Mouse (Mus musculus) intestine, postnatal 0 days (tissue): ENCODE results near the gene Pitpnb. TPM values are rescaled to one million over a fixed set of nuclear protein-coding genes. Genes with fewer than 3 reads are reported as not detected.
A peak's percentile ranks its signal among the peaks of the same experiment; 100 is the strongest.

Source experiments
- ATAC-seq: fragments of 200-750 bp; cut with Nextera tagmentation; 2 replicates; pipeline ENCODE4 v1.8.0; 2017; ENCODE audit warnings: mild to moderate bottlenecking, moderate TSS enrichment, moderate library complexity
- H3K27ac ChIP-seq: fragments of 300-500 bp; sonication (generic); 2 replicates; pipeline ENCODE4 v1.5.1; 2014; ENCODE audit warnings: mild to moderate bottlenecking, low read depth, low read length, moderate library complexity
- H3K27me3 ChIP-seq: fragments of 300-500 bp; sonication (generic); replicated peaks from 2 replicates; pipeline ENCODE4 v1.6.1; 2014; ENCODE audit warnings: low read length, mixed read lengths; ENCODE audit not compliant: control insufficient read depth, insufficient read depth
- H3K36me3 ChIP-seq: fragments of 300-500 bp; sonication (generic); 2 replicates; pipeline ENCODE4 v1.6.1; 2014; ENCODE audit warnings: mild to moderate bottlenecking, moderate library complexity; ENCODE audit not compliant: control insufficient read depth, insufficient read depth
- H3K4me1 ChIP-seq: fragments of 300-500 bp; sonication (generic); replicated peaks from 2 replicates; pipeline ENCODE4 v1.6.1; 2014; ENCODE audit warnings: antibody characterized with exemption, low read length, mixed read lengths; ENCODE audit not compliant: control insufficient read depth, insufficient read depth
- H3K4me2 ChIP-seq: fragments of 300-500 bp; sonication (generic); replicated peaks from 2 replicates; pipeline ENCODE4 v1.6.1; 2014; ENCODE audit warnings: low read depth, mild to moderate bottlenecking, moderate library complexity
- H3K4me3 ChIP-seq: fragments of 300-500 bp; sonication (generic); 2 replicates; pipeline ENCODE4 v1.5.1; 2014; ENCODE audit warnings: low read depth, low read length
- H3K9ac ChIP-seq: fragments of 300-500 bp; sonication (generic); 2 replicates; pipeline ENCODE4 v1.6.1; 2014; ENCODE audit warnings: mild to moderate bottlenecking, low read depth, low read length
- H3K9me3 ChIP-seq: fragments of 300-500 bp; sonication (generic); 2 replicates; pipeline ENCODE4 v1.6.1; 2016; ENCODE audit warnings: mixed run types; ENCODE audit not compliant: control insufficient read depth
- CTCF ChIP-seq: sonication (generic); IDR thresholded peaks from 2 replicates; pipeline ENCODE4 v1.5.1; 2016; ENCODE audit warnings: low read depth, mild to moderate bottlenecking, control low read depth, antibody characterized with exemption, moderate library complexity
- WGBS: fragments of 180-500 bp; shearing (Covaris S2); extraction: QIAGEN DNeasy Blood & Tissue Kit; methylation state at CpG from one replicate; pipeline ENCODE4 v1.1.7; 2014; 5-methylcytosine and 5-hydroxymethylcytosine counted together
- polyA plus RNA-seq: library from polyadenylated mRNA; unstranded; fragments of >200 nt; fragmentation: Nextera tagmentation; extraction: Ambion mirVana; gene quantifications from 2 replicates; pipeline ENCODE4 v1.2.1, GENCODE M21; 2015

The Pitpnb gene
- polyA plus RNA-seq: 42.9 and 44.0 TPM in 2 replicates

- Histone ChIP-seq H3K27me3 (no peaks in the 10 kb centered on the region), H3K4me1 (no peaks in the 10 kb centered on the region; the same call in 1 of the 2 replicates), H3K4me3 (peak within 1 kb of the TSS; percentile 95), H3K36me3 (no peaks in the 10 kb centered on the region; the same call in 1 of the 2 replicates), H3K9ac (peak within 1 kb of the TSS; percentile 93), H3K4me2 (peak within 1 kb of the TSS; percentile 78), H3K27ac (peak within 1 kb of the TSS; percentile 57; the same call in 1 of the 2 replicates), H3K9me3 (no peaks in the 10 kb centered on the region)
- under 1% methylated on average over 77 of the region's 78 CpGs for WGBS
- peak; percentile 43; the same call in 1 of the 2 replicates for TF ChIP-seq CTCF
- peak; percentile 98 for ATAC-seq
Observed at GRCm38 (mm10) chr5:111330417-111331098, at the start of gene Pitpnb. Pitpnb (plus strand) TSS chr5:111330763.

GRCm38 (mm10) chr5:111284420-111285175 is 46.0 kb upstream of the Pitpnb start:
- Histone ChIP-seq H3K27me3 (no peaks in the 10 kb centered on the region), H3K4me1 (no peaks in the 10 kb centered on the region), H3K4me2 (no peak overlapping the region), H3K4me3 (no peak overlapping the region), H3K9ac (no peak overlapping the region), H3K27ac (no peak overlapping the region), H3K36me3 (peaks cover 24% of the 10 kb centered on the region), H3K9me3 (no peaks in the 10 kb centered on the region)
- TF ChIP-seq CTCF: no peak
- 85% methylated on average over 19 of the region's 19 CpGs for WGBS
- no peak for ATAC-seq

GRCm38 (mm10) chr5:111287571-111287970 is 43.0 kb upstream of the Pitpnb start:
- H3K27me3 ChIP-seq: no peaks in the 10 kb centered on the region
- H3K27ac ChIP-seq: no peak overlapping the region
- peaks cover 17% of the 10 kb centered on the region for H3K36me3 ChIP-seq
- no peaks in the 10 kb centered on the region for H3K9me3 ChIP-seq
- WGBS: 92% methylated on average over 4 of the region's 5 CpGs
- no peak overlapping the region for H3K4me2 ChIP-seq
- no peak for ATAC-seq
- H3K9ac ChIP-seq: no peak overlapping the region
- no peaks in the 10 kb centered on the region for H3K4me1 ChIP-seq
- no peak overlapping the region for H3K4me3 ChIP-seq
- TF ChIP-seq CTCF: no peak

GRCm38 (mm10) chr5:111288486-111288885 is 42.1 kb upstream of the Pitpnb start:
- no peak for ATAC-seq
- Histone ChIP-seq H3K9me3 (no peaks in the 10 kb centered on the region), H3K27ac (no peak overlapping the region), H3K9ac (no peak overlapping the region), H3K4me3 (no peak overlapping the region), H3K27me3 (no peaks in the 10 kb centered on the region), H3K36me3 (peaks cover 17% of the 10 kb centered on the region), H3K4me2 (no peak overlapping the region), H3K4me1 (no peaks in the 10 kb centered on the region)
- TF ChIP-seq CTCF: no peak
- WGBS: 87% methylated on average over 11 of the region's 11 CpGs

- Histone ChIP-seq H3K9me3 (no peaks in the 10 kb centered on the region), H3K4me3 (no peak overlapping the region), H3K4me1 (no peaks in the 10 kb centered on the region), H3K27ac (no peak overlapping the region), H3K27me3 (no peaks in the 10 kb centered on the region), H3K4me2 (no peak overlapping the region), H3K9ac (no peak overlapping the region), H3K36me3 (peaks cover 11% of the 10 kb centered on the region)
- WGBS: 88% methylated on average over 11 of the region's 11 CpGs
- ATAC-seq: no peak
- TF ChIP-seq CTCF: no peak
Observed at GRCm38 (mm10) chr5:111290071-111290470, 40.5 kb upstream of the Pitpnb start.

GRCm38 (mm10) chr5:111291639-111292038 is 38.9 kb upstream of the Pitpnb start:
- Histone ChIP-seq H3K4me2 (no peak overlapping the region), H3K4me3 (no peak overlapping the region), H3K4me1 (no peaks in the 10 kb centered on the region), H3K27me3 (no peaks in the 10 kb centered on the region), H3K27ac (no peak overlapping the region), H3K9me3 (no peaks in the 10 kb centered on the region), H3K9ac (no peak overlapping the region), H3K36me3 (no peaks in the 10 kb centered on the region)
- 0 out of 2 replicates have a peak, but pooled peaks have one; percentile 7 for TF ChIP-seq CTCF
- no peak for ATAC-seq
- WGBS: 54% methylated on average over 10 of the region's 10 CpGs
